Mouse (Mus musculus): Measurements from ENCODE around the gene Rassf6. TPM values are rescaled to one million over a fixed set of nuclear protein-coding genes. Genes with fewer than 3 reads are reported as not detected.

Rassf6 gene
- polyA plus RNA-seq, 1 experiment = 1.1 TPM

- TF ChIP-seq POLR2A (IDR thresholded peaks at IDR 0.05; ENCODE audit: borderline replicate concordance, extremely low read depth, insufficient read depth, insufficient read length, poor library complexity, severe bottlenecking) (no peak), CTCF (IDR thresholded peaks at IDR 0.05; ENCODE audit: borderline replicate concordance, extremely low read depth, insufficient read depth, insufficient read length) (no peak)
These were observed 48.5 kb downstream of the Rassf6 start for GRCm38 (mm10) chr5:90591936-90592335.

DNA sequence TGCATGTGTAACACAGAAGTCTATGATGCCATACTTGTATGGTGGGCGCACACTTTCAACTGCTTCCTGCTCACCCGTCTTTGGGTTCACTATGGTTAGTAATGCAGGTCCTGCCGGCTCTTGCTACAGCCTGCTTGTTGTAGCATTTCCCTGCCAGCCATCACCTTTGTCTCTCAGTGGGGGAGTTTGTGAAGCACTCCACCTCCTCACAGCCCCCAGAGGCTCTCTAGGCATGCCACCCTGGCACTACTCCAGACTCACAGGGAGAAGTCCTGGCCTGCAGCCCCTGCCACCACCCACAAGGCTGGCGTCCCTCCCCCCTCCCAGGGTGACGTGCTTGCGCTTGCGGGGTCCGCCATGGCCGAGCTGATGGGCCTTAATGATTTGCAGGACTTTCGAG is 49.8 kb downstream of the Rassf6 start:
- DNase-seq (ENCODE audit: low read depth) = peak; percentile 11
- no peak for TF ChIP-seq POLR2A (IDR thresholded peaks at IDR 0.05; ENCODE audit: borderline replicate concordance, extremely low read depth, insufficient read depth, insufficient read length, poor library complexity, severe bottlenecking)
- no peak for TF ChIP-seq CTCF (IDR thresholded peaks at IDR 0.05; ENCODE audit: borderline replicate concordance, extremely low read depth, insufficient read depth, insufficient read length)

More at GRCm38 (mm10) chr5:90591936-90592335, 48.5 kb downstream of the Rassf6 start:
- no peak for DNase-seq (ENCODE audit: low read depth)

DNA sequence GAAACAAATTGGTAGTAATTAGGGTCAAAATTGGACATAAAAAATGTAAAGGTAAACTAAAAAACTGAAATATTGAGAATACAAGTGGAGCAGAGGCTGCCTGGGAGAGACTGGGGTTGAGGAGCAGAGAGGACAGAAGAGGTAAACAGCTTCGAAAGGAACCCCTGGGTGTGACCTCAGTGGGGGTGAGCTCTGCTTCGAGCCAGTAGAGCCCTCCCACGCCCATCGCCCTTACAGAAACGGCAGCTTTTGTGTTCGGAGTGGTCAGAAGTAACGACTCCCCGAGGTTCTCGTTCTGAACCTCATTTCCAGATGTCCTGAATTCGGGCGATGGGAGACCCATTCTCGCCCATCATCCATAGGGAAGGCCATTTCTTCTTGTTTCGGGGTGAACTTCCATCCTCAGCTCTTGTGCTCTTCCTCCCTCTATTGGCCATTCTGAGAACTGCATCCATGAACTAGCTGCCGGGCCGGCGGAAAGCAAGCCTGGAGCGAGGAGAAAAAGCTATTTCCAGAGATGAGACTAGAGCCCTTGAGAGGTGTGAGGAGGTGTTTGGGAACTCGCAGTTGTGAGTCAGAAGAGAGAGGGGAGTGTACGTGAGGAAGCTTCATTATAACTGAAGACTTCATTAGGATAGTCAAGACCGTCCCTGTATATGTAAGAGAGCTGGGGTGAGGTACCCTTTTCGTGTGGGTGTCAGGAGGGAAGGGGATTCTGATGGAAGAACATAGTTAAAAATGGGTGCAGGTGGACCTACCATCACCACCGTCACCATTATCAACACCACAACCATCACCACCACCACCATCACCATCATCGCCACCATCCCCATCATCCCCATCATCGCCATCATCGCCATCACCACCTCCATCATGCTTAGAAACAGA is 51.5 kb downstream of the Rassf6 start:
- peak; percentile 88 for DNase-seq (ENCODE audit: low read depth)
- TF ChIP-seq POLR2A (IDR thresholded peaks at IDR 0.05; ENCODE audit: borderline replicate concordance, extremely low read depth, insufficient read depth, insufficient read length, poor library complexity, severe bottlenecking) (no peak), CTCF (IDR thresholded peaks at IDR 0.05; ENCODE audit: borderline replicate concordance, extremely low read depth, insufficient read depth, insufficient read length) (peak; percentile 93)

- no peak for TF ChIP-seq POLR2A (IDR thresholded peaks at IDR 0.05; ENCODE audit: borderline replicate concordance, extremely low read depth, insufficient read depth, insufficient read length, poor library complexity, severe bottlenecking)
- no peak for DNase-seq (ENCODE audit: low read depth)
These were observed 52.4 kb downstream of the Rassf6 start for GRCm38 (mm10) chr5:90588104-90588503.

GRCm38 (mm10) chr5:90586511-90586910 is 53.9 kb downstream of the Rassf6 start:
- no peak for TF ChIP-seq CTCF (IDR thresholded peaks at IDR 0.05; ENCODE audit: borderline replicate concordance, extremely low read depth, insufficient read depth, insufficient read length)
- TF ChIP-seq POLR2A (IDR thresholded peaks at IDR 0.05; ENCODE audit: borderline replicate concordance, extremely low read depth, insufficient read depth, insufficient read length, poor library complexity, severe bottlenecking) = no peak
- peak; percentile 46 for DNase-seq (ENCODE audit: low read depth)

GRCm38 (mm10) chr5:90584799-90585198 is 55.7 kb downstream of the Rassf6 start:
- no peak for DNase-seq (ENCODE audit: low read depth)
- TF ChIP-seq POLR2A (IDR thresholded peaks at IDR 0.05; ENCODE audit: borderline replicate concordance, extremely low read depth, insufficient read depth, insufficient read length, poor library complexity, severe bottlenecking) (no peak), CTCF (IDR thresholded peaks at IDR 0.05; ENCODE audit: borderline replicate concordance, extremely low read depth, insufficient read depth, insufficient read length) (no peak)

GRCm38 (mm10) chr5:90582179-90582578 is 58.3 kb downstream of the Rassf6 start:
- no peak for DNase-seq (ENCODE audit: low read depth)
- no peak for TF ChIP-seq CTCF (IDR thresholded peaks at IDR 0.05; ENCODE audit: borderline replicate concordance, extremely low read depth, insufficient read depth, insufficient read length)
- no peak for TF ChIP-seq POLR2A (IDR thresholded peaks at IDR 0.05; ENCODE audit: borderline replicate concordance, extremely low read depth, insufficient read depth, insufficient read length, poor library complexity, severe bottlenecking)

- no peak for DNase-seq (ENCODE audit: low read depth)
- no peak for TF ChIP-seq CTCF (IDR thresholded peaks at IDR 0.05; ENCODE audit: borderline replicate concordance, extremely low read depth, insufficient read depth, insufficient read length)
- TF ChIP-seq POLR2A (IDR thresholded peaks at IDR 0.05; ENCODE audit: borderline replicate concordance, extremely low read depth, insufficient read depth, insufficient read length, poor library complexity, severe bottlenecking) = no peak
These were observed 60.9 kb downstream of the Rassf6 start for GRCm38 (mm10) chr5:90579556-90579955.

DNA sequence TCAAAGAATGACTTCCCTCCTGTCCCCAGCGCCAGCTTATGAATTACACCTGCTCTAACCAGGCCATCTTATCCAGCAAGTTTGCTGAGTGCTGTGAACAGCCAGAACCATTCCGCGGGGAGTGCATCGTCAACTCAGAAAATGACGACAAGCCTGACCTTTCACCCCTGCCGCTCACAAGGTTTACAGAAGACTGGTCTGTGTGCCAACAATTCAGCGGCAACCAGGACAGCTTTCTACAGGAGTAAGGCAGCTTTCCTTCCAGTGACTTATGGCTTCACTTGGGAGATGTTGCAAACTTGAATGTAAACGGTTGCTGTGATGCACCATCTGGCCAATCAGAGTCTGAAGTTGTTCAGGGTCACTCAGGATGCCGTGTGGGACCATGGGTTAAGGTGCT is 62.7 kb downstream of the Rassf6 start:
- DNase-seq (ENCODE audit: low read depth) = no peak
- TF ChIP-seq CTCF (IDR thresholded peaks at IDR 0.05; ENCODE audit: borderline replicate concordance, extremely low read depth, insufficient read depth, insufficient read length) (no peak), POLR2A (IDR thresholded peaks at IDR 0.05; ENCODE audit: borderline replicate concordance, extremely low read depth, insufficient read depth, insufficient read length, poor library complexity, severe bottlenecking) (no peak)

- TF ChIP-seq POLR2A (IDR thresholded peaks at IDR 0.05; ENCODE audit: borderline replicate concordance, extremely low read depth, insufficient read depth, insufficient read length, poor library complexity, severe bottlenecking) = no peak
- no peak for TF ChIP-seq CTCF (IDR thresholded peaks at IDR 0.05; ENCODE audit: borderline replicate concordance, extremely low read depth, insufficient read depth, insufficient read length)
- peak; percentile 16 for DNase-seq (ENCODE audit: low read depth)
These were observed 69.2 kb downstream of the Rassf6 start for GRCm38 (mm10) chr5:90571216-90571615.

DNA sequence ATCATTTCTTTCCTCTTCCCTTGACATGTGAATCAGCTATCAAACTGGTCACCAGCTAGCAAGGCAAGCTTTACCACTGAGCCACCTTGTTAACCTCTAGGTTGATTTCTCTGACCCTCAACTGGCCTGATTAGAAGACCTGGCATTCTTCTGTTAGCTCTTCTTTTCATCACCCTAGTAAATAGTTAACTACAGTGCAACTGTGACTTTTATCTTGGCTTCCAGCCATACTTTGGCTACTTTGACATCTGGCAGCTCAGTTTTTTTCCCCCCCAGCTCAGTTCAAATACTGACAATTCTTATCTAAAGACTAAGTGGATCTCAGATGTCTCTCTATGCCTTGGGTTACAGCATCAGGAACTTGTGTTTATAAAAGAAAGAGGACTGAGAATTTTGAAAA is 72.1 kb downstream of the Rassf6 start:
- DNase-seq (ENCODE audit: low read depth) = peak; percentile 12
- TF ChIP-seq CTCF (IDR thresholded peaks at IDR 0.05; ENCODE audit: borderline replicate concordance, extremely low read depth, insufficient read depth, insufficient read length) (no peak), POLR2A (IDR thresholded peaks at IDR 0.05; ENCODE audit: borderline replicate concordance, extremely low read depth, insufficient read depth, insufficient read length, poor library complexity, severe bottlenecking) (no peak)

- DNase-seq (ENCODE audit: low read depth) = no peak
These were observed 72.7 kb downstream of the Rassf6 start for GRCm38 (mm10) chr5:90567788-90568187.

More at GRCm38 (mm10) chr5:90567788-90568187, 72.7 kb downstream of the Rassf6 start:
- no peak for TF ChIP-seq CTCF (IDR thresholded peaks at IDR 0.05; ENCODE audit: borderline replicate concordance, extremely low read depth, insufficient read depth, insufficient read length)
- TF ChIP-seq POLR2A (IDR thresholded peaks at IDR 0.05; ENCODE audit: borderline replicate concordance, extremely low read depth, insufficient read depth, insufficient read length, poor library complexity, severe bottlenecking) = no peak

Measured in brain, embryonic 14.5 days (tissue).